Mouse (Mus musculus): ENCODE results near the gene Vti1a. TPM values are rescaled to one million over a fixed set of nuclear protein-coding genes. Genes with fewer than 3 reads are reported as not detected.
A peak's percentile ranks its signal among the peaks of the same experiment; 100 is the strongest.

The Vti1a gene
- polyA plus RNA-seq, 1 experiment, result 35.0 TPM

- Histone ChIP-seq H3K27ac (ENCODE audit: insufficient read depth, low read length) (no peak overlapping the region), H3K4me1 (ENCODE audit: control insufficient read depth, insufficient read depth, low read length) (0 out of 2 replicates have a peak, but pooled peaks cover 2% of the 10 kb centered on the region), H3K4me3 (replicated peaks; ENCODE audit: insufficient read depth, low read depth, low read length) (no peak overlapping the region), H3K27me3 (ENCODE audit: control insufficient read depth, insufficient read depth, low read length) (no peaks in the 10 kb centered on the region)
- TF ChIP-seq CTCF (IDR thresholded peaks at IDR 0.05; ENCODE audit: borderline replicate concordance, insufficient read depth, low read depth, low read length), result no peak
- no peak for TF ChIP-seq POLR2A (IDR thresholded peaks at IDR 0.05; ENCODE audit: borderline replicate concordance, insufficient read depth, low read length)
- 71% methylated on average over 16 of the region's 16 CpGs for WGBS
- DNase-seq, result no peak
Observed at GRCm38 (mm10) chr19:55626483-55626882, 310.4 kb downstream of the Vti1a start.

- Histone ChIP-seq H3K4me1 (ENCODE audit: control insufficient read depth, insufficient read depth, low read length) (0 out of 2 replicates have a peak, but pooled peaks cover 2% of the 10 kb centered on the region), H3K27me3 (ENCODE audit: control insufficient read depth, insufficient read depth, low read length) (no peaks in the 10 kb centered on the region), H3K4me3 (replicated peaks; ENCODE audit: insufficient read depth, low read depth, low read length) (no peak overlapping the region), H3K27ac (ENCODE audit: insufficient read depth, low read length) (no peak overlapping the region)
- 75% methylated on average over 12 of the region's 12 CpGs for WGBS
- no peak for TF ChIP-seq POLR2A (IDR thresholded peaks at IDR 0.05; ENCODE audit: borderline replicate concordance, insufficient read depth, low read length)
- TF ChIP-seq CTCF (IDR thresholded peaks at IDR 0.05; ENCODE audit: borderline replicate concordance, insufficient read depth, low read depth, low read length), result no peak
- no peak for DNase-seq
Observed at GRCm38 (mm10) chr19:55626952-55627351, 310.9 kb downstream of the Vti1a start.

GRCm38 (mm10) chr19:55635488-55635887, 319.4 kb downstream of the Vti1a start:
- H3K27me3 ChIP-seq (ENCODE audit: control insufficient read depth, insufficient read depth, low read length), result no peaks in the 10 kb centered on the region
- WGBS, result 22% methylated on average over 15 of the region's 15 CpGs
- DNase-seq, result no peak
- no peaks in the 10 kb centered on the region for H3K4me1 ChIP-seq (ENCODE audit: control insufficient read depth, insufficient read depth, low read length)
- no peak overlapping the region for H3K27ac ChIP-seq (ENCODE audit: insufficient read depth, low read length)
- TF ChIP-seq CTCF (IDR thresholded peaks at IDR 0.05; ENCODE audit: borderline replicate concordance, insufficient read depth, low read depth, low read length) (no peak), POLR2A (IDR thresholded peaks at IDR 0.05; ENCODE audit: borderline replicate concordance, insufficient read depth, low read length) (no peak)
- H3K4me3 ChIP-seq (replicated peaks; ENCODE audit: insufficient read depth, low read depth, low read length), result no peak overlapping the region

- H3K27me3 ChIP-seq (ENCODE audit: control insufficient read depth, insufficient read depth, low read length), result no peaks in the 10 kb centered on the region
- TF ChIP-seq CTCF (IDR thresholded peaks at IDR 0.05; ENCODE audit: borderline replicate concordance, insufficient read depth, low read depth, low read length) (no peak), POLR2A (IDR thresholded peaks at IDR 0.05; ENCODE audit: borderline replicate concordance, insufficient read depth, low read length) (no peak)
- H3K4me3 ChIP-seq (replicated peaks; ENCODE audit: insufficient read depth, low read depth, low read length), result no peak overlapping the region
- H3K27ac ChIP-seq (ENCODE audit: insufficient read depth, low read length), result no peak overlapping the region
- DNase-seq, result no peak
- no peaks in the 10 kb centered on the region; the same call in 1 of the 2 replicates for H3K4me1 ChIP-seq (ENCODE audit: control insufficient read depth, insufficient read depth, low read length)
- 89% methylated on average over 6 of the region's 6 CpGs for WGBS
Observed at GRCm38 (mm10) chr19:55640251-55640650, 324.2 kb downstream of the Vti1a start.

GRCm38 (mm10) chr19:55641891-55642290, 325.8 kb downstream of the Vti1a start:
- no peak for DNase-seq
- no peak overlapping the region for H3K27ac ChIP-seq (ENCODE audit: insufficient read depth, low read length)
- no peaks in the 10 kb centered on the region for H3K27me3 ChIP-seq (ENCODE audit: control insufficient read depth, insufficient read depth, low read length)
- TF ChIP-seq CTCF (IDR thresholded peaks at IDR 0.05; ENCODE audit: borderline replicate concordance, insufficient read depth, low read depth, low read length), result no peak
- no peak for TF ChIP-seq POLR2A (IDR thresholded peaks at IDR 0.05; ENCODE audit: borderline replicate concordance, insufficient read depth, low read length)
- H3K4me3 ChIP-seq (replicated peaks; ENCODE audit: insufficient read depth, low read depth, low read length), result no peak overlapping the region
- WGBS, result 78% methylated on average over 2 of the region's 2 CpGs
- H3K4me1 ChIP-seq (ENCODE audit: control insufficient read depth, insufficient read depth, low read length), result no peaks in the 10 kb centered on the region; the same call in 1 of the 2 replicates

GRCm38 (mm10) chr19:55642361-55642760, 326.3 kb downstream of the Vti1a start:
- TF ChIP-seq CTCF (IDR thresholded peaks at IDR 0.05; ENCODE audit: borderline replicate concordance, insufficient read depth, low read depth, low read length), result no peak
- no peak for TF ChIP-seq POLR2A (IDR thresholded peaks at IDR 0.05; ENCODE audit: borderline replicate concordance, insufficient read depth, low read length)
- 70% methylated on average over 11 of the region's 11 CpGs for WGBS

GRCm38 (mm10) chr19:55643288-55643901, 327.3 kb downstream of the Vti1a start:
- under 1% methylated on average over 14 of the region's 14 CpGs for WGBS
- DNase-seq, result peak; percentile 20 to 22
- peak overlapping the region; percentile 50 for H3K4me3 ChIP-seq (replicated peaks; ENCODE audit: insufficient read depth, low read depth, low read length)
- no peaks in the 10 kb centered on the region for H3K27me3 ChIP-seq (ENCODE audit: control insufficient read depth, insufficient read depth, low read length)
- H3K27ac ChIP-seq (ENCODE audit: insufficient read depth, low read length), result no peak overlapping the region
- no peak for TF ChIP-seq CTCF (IDR thresholded peaks at IDR 0.05; ENCODE audit: borderline replicate concordance, insufficient read depth, low read depth, low read length)
- TF ChIP-seq POLR2A (IDR thresholded peaks at IDR 0.05; ENCODE audit: borderline replicate concordance, insufficient read depth, low read length), result no peak
- no peaks in the 10 kb centered on the region; the same call in 1 of the 2 replicates for H3K4me1 ChIP-seq (ENCODE audit: control insufficient read depth, insufficient read depth, low read length)

More at GRCm38 (mm10) chr19:55642361-55642760, 326.3 kb downstream of the Vti1a start:
- no peak overlapping the region for H3K4me3 ChIP-seq (replicated peaks; ENCODE audit: insufficient read depth, low read depth, low read length)
- no peaks in the 10 kb centered on the region for H3K27me3 ChIP-seq (ENCODE audit: control insufficient read depth, insufficient read depth, low read length)
- no peak for DNase-seq
- no peak overlapping the region for H3K27ac ChIP-seq (ENCODE audit: insufficient read depth, low read length)
- H3K4me1 ChIP-seq (ENCODE audit: control insufficient read depth, insufficient read depth, low read length), result no peaks in the 10 kb centered on the region; the same call in 1 of the 2 replicates

- TF ChIP-seq CTCF (IDR thresholded peaks at IDR 0.05; ENCODE audit: borderline replicate concordance, insufficient read depth, low read depth, low read length) (no peak), POLR2A (IDR thresholded peaks at IDR 0.05; ENCODE audit: borderline replicate concordance, insufficient read depth, low read length) (no peak)
- no peak for DNase-seq
- H3K27ac ChIP-seq (ENCODE audit: insufficient read depth, low read length), result no peak overlapping the region
- 54% methylated on average over 13 of the region's 13 CpGs for WGBS
- H3K27me3 ChIP-seq (ENCODE audit: control insufficient read depth, insufficient read depth, low read length), result no peaks in the 10 kb centered on the region
- H3K4me3 ChIP-seq (replicated peaks; ENCODE audit: insufficient read depth, low read depth, low read length), result peak overlapping the region; percentile 50
- no peaks in the 10 kb centered on the region; the same call in 1 of the 2 replicates for H3K4me1 ChIP-seq (ENCODE audit: control insufficient read depth, insufficient read depth, low read length)
Observed at GRCm38 (mm10) chr19:55643931-55644330, 327.8 kb downstream of the Vti1a start.
